Mouse (Mus musculus) urinary bladder, adult 18-20 months (tissue): ENCODE measurements around the gene Gm17482.

ENCODE experiments used
- DNase-seq, 2 experiments: peaks; one replicate each; pipeline ENCODE4 v3.0.0; 2022; ENCODE audit warnings: low spot score in 2 of 2, mixed read lengths in 2 of 2

Gene Gm17482

GRCm38 (mm10) chr6:115245500-115246058, 18.4 kb downstream of the Gm17482 start:
- DNase-seq, result no peak

GRCm38 (mm10) chr6:115251531-115251985, 24.4 kb downstream of the Gm17482 start:
- DNase-seq, result no peak

GRCm38 (mm10) chr6:115252099-115252873, 25.1 kb downstream of the Gm17482 start, which contains the start of gene Timp4:
TSS of gene Timp4 (minus strand) at chr6:115252205.
- DNase-seq, result no peak

GRCm38 (mm10) chr6:115255171-115255570, 28.0 kb downstream of the Gm17482 start:
- DNase-seq, result no peak

- no peak for DNase-seq
These were observed 33.4 kb downstream of the Gm17482 start for GRCm38 (mm10) chr6:115260507-115260906.

- no peak for DNase-seq
These were observed 39.6 kb downstream of the Gm17482 start for GRCm38 (mm10) chr6:115266791-115267190.

GRCm38 (mm10) chr6:115267916-115268315, 40.8 kb downstream of the Gm17482 start:
- peak; percentile 59 for DNase-seq

- DNase-seq, result no peak
These were observed 41.6 kb downstream of the Gm17482 start for GRCm38 (mm10) chr6:115268551-115269385.

GRCm38 (mm10) chr6:115269561-115269960, 42.4 kb downstream of the Gm17482 start:
- DNase-seq, result no peak

GRCm38 (mm10) chr6:115270085-115270484, 42.9 kb downstream of the Gm17482 start:
- no peak for DNase-seq

GRCm38 (mm10) chr6:115271326-115271725, 44.2 kb downstream of the Gm17482 start:
- no peak for DNase-seq

GRCm38 (mm10) chr6:115271866-115272271, 44.7 kb downstream of the Gm17482 start:
- DNase-seq, result peak; percentile 39 to 40

- DNase-seq, result no peak
These were observed 46.2 kb downstream of the Gm17482 start for GRCm38 (mm10) chr6:115273346-115273745.

GRCm38 (mm10) chr6:115274705-115275104, 47.6 kb downstream of the Gm17482 start:
- DNase-seq, result no peak

- DNase-seq, result no peak
These were observed 48.1 kb downstream of the Gm17482 start for GRCm38 (mm10) chr6:115275116-115275815.

GRCm38 (mm10) chr6:115278086-115278485, 50.9 kb downstream of the Gm17482 start:
- DNase-seq, result no peak

- no peak for DNase-seq
These were observed 52.5 kb downstream of the Gm17482 start for GRCm38 (mm10) chr6:115279639-115280038.

GRCm38 (mm10) chr6:115284153-115284552, 57.0 kb downstream of the Gm17482 start:
- no peak for DNase-seq

GRCm38 (mm10) chr6:115286441-115286840, 59.3 kb downstream of the Gm17482 start:
- DNase-seq, result no peak

- no peak for DNase-seq
These were observed 61.1 kb downstream of the Gm17482 start for GRCm38 (mm10) chr6:115288223-115288622.

- no peak for DNase-seq
These were observed 63.4 kb downstream of the Gm17482 start for GRCm38 (mm10) chr6:115290561-115290960.

GRCm38 (mm10) chr6:115291068-115291467, 63.9 kb downstream of the Gm17482 start:
- DNase-seq, result no peak
